Mouse (Mus musculus) activated CD4-positive, CD25-positive, alpha-beta regulatory T cell, adult 4 months (primary cell): Measurements from ENCODE around the gene Gm20422. TPM values are rescaled to one million over a fixed set of nuclear protein-coding genes. Genes with fewer than 3 reads are reported as not detected.

Source experiments
- ATAC-seq: one replicate; pipeline ENCODE4 v1.8.0; 2017
- polyA plus RNA-seq, 2 experiments: library from polyadenylated mRNA; unstranded; fragments of 100-300 nt; shearing (Covaris generic); gene quantifications; one replicate each; pipeline ENCODE4 v1.2.1; 2017

Gm20422 gene
- polyA plus RNA-seq, 2 experiments from 2014 or later, result 2.0 TPM; not detected in 1

GRCm38 (mm10) chr8:69701810-69702209 is 72.9 kb downstream of the Gm20422 start:
- no peak for ATAC-seq

Other genes starting within 250 kb of the Gm20422 start
- 10 to 100 TPM; 34.5 to 36.1 TPM for gene Zfp868, start 149.3 kb downstream of the Gm20422 start, polyA plus RNA-seq
- under 1 TPM; 0.08 to 0.17 TPM for gene Zfp964, start 120.4 kb downstream of the Gm20422 start, polyA plus RNA-seq
- 10 to 100 TPM; 33.1 to 40.6 TPM for gene Zfp869, start 64.2 kb downstream of the Gm20422 start, polyA plus RNA-seq
- gene Zfp963, start 24.9 kb downstream of the Gm20422 start, polyA plus RNA-seq, result 1 to 10 TPM; 5.3 to 8.8 TPM
- 10 to 100 TPM; 17.4 to 20.7 TPM for gene Atp13a1, start 16.3 kb upstream of the Gm20422 start, polyA plus RNA-seq
- gene Zfp866, start 16.3 kb upstream of the Gm20422 start, polyA plus RNA-seq, result 10 to 100 TPM; 15.8 to 20.6 TPM
- 10 to 100 TPM; 66.3 to 86.0 TPM for gene Gmip, start 33.8 kb upstream of the Gm20422 start, polyA plus RNA-seq
- gene Lpar2, start 47.5 kb upstream of the Gm20422 start, polyA plus RNA-seq, result under 1 TPM; 0.38 to 0.52 TPM
- 10 to 100 TPM; 13.1 to 15.4 TPM for gene Pbx4, start 57.6 kb upstream of the Gm20422 start, polyA plus RNA-seq
- not detected for gene Cilp2, start 112.8 kb upstream of the Gm20422 start, polyA plus RNA-seq
- not detected for gene Tssk6, start 127.3 kb upstream of the Gm20422 start, polyA plus RNA-seq
- gene Ndufa13, start 127.7 kb upstream of the Gm20422 start, polyA plus RNA-seq, result 100 to 1,000 TPM; 231 to 276 TPM
- gene Yjefn3, start 127.8 kb upstream of the Gm20422 start, polyA plus RNA-seq, result under 1 TPM in 1 of 2 experiments, not detected in 1; 0.82 TPM
- 10 to 100 TPM; 22.9 to 25.8 TPM for gene Gatad2a, start 221.5 kb upstream of the Gm20422 start, polyA plus RNA-seq